Mouse (Mus musculus) midbrain, embryonic 14.5 days (tissue): Measurements from ENCODE around the gene Lrrc36. TPM values are rescaled to one million over a fixed set of nuclear protein-coding genes. Genes with fewer than 3 reads are reported as not detected.
A peak's percentile ranks its signal among the peaks of the same experiment; 100 is the strongest.

Source experiments
- ATAC-seq: fragments of 200-750 bp; cut with Nextera tagmentation; 2 replicates; pipeline ENCODE4 v1.8.0; 2017; ENCODE audit warnings: moderate number of reproducible peaks, moderate library complexity; ENCODE audit not compliant: low FRiP score, low TSS enrichment
- DNase-seq: peaks from one replicate; pipeline ENCODE4 v3.0.0-alpha.2; 2015
- H3K27ac ChIP-seq: fragments of 300-500 bp; sonication (generic); replicated peaks from 2 replicates; pipeline ENCODE4 v1.5.1; 2014; ENCODE audit warnings: mild to moderate bottlenecking, low read depth, low read length, moderate library complexity
- H3K27me3 ChIP-seq: fragments of 300-500 bp; sonication (generic); 2 replicates; pipeline ENCODE4 v1.6.1; 2014; ENCODE audit warnings: low read length, control low read depth, mixed read lengths; ENCODE audit not compliant: control insufficient read depth, insufficient read depth
- H3K36me3 ChIP-seq: fragments of 300-500 bp; sonication (generic); 2 replicates; pipeline ENCODE4 v1.6.1; 2014; ENCODE audit warnings: low read length, control low read depth; ENCODE audit not compliant: control insufficient read depth, insufficient read depth
- H3K4me1 ChIP-seq: fragments of 300-500 bp; sonication (generic); 2 replicates; pipeline ENCODE4 v1.6.1; 2014; ENCODE audit warnings: mild to moderate bottlenecking, antibody characterized with exemption, low read length, control low read depth; ENCODE audit not compliant: control insufficient read depth, insufficient read depth
- H3K4me2 ChIP-seq: fragments of 300-500 bp; sonication (generic); 2 replicates; pipeline ENCODE4 v1.6.1; 2014; ENCODE audit warnings: mild to moderate bottlenecking, low read length, moderate library complexity
- H3K4me3 ChIP-seq: fragments of 300-500 bp; sonication (generic); replicated peaks from 2 replicates; pipeline ENCODE4 v1.5.1; 2014; ENCODE audit warnings: low read depth, low read length
- H3K9ac ChIP-seq: fragments of 300-500 bp; sonication (generic); replicated peaks from 2 replicates; pipeline ENCODE4 v1.6.1; 2014; ENCODE audit warnings: mild to moderate bottlenecking, low read length, moderate library complexity
- H3K9me3 ChIP-seq: fragments of 300-500 bp; sonication (generic); 2 replicates; pipeline ENCODE4 v1.6.1; 2016; ENCODE audit warnings: low read length, control low read depth, mixed read lengths; ENCODE audit not compliant: control insufficient read depth
- WGBS: fragments of 180-500 bp; shearing (Covaris S2); extraction: QIAGEN DNeasy Blood & Tissue Kit; methylation state at CpG from one replicate; pipeline ENCODE4 v1.1.7; 2014; 5-methylcytosine and 5-hydroxymethylcytosine counted together
- polyA plus RNA-seq: library from polyadenylated mRNA; unstranded; fragments of >200 nt; fragmentation: Nextera tagmentation; extraction: Ambion mirVana; gene quantifications from 2 replicates; pipeline ENCODE4 v1.2.1, GENCODE M21; 2014

Lrrc36 gene
- polyA plus RNA-seq, 1 experiment from 2014 or later, result 1.7 TPM

DNA sequence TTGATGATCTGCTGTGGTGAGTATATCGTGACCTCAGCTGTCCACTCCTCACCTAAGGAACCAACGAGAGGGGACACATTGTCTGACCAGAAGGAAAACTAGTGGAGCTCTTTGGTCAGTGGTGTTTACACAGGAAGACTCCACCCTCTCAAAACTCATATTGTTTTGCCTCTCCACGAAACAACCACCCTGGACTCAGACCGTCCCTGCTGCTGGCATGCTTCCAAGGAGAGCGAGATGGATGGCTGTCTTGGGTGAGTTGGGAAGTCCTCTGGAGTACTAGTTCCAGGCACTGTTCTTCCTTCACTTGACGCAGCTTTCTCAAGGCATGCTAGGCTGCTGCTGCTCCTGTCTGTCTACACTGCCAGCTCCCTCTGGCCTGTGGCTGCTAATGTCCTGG, 24.3 kb upstream of the Lrrc36 start:
- DNase-seq, result no peak
- H3K27ac ChIP-seq, result no peak overlapping the region
- H3K27me3 ChIP-seq, result no peaks in the 10 kb centered on the region
- no peaks in the 10 kb centered on the region for H3K36me3 ChIP-seq
- H3K4me2 ChIP-seq, result no peak overlapping the region
- WGBS, result 87% methylated on average over 6 of the region's 6 CpGs
- ATAC-seq, result no peak
- H3K9me3 ChIP-seq, result no peaks in the 10 kb centered on the region
- no peak overlapping the region for H3K9ac ChIP-seq
- no peaks in the 10 kb centered on the region for H3K4me1 ChIP-seq
- no peak overlapping the region for H3K4me3 ChIP-seq

DNA sequence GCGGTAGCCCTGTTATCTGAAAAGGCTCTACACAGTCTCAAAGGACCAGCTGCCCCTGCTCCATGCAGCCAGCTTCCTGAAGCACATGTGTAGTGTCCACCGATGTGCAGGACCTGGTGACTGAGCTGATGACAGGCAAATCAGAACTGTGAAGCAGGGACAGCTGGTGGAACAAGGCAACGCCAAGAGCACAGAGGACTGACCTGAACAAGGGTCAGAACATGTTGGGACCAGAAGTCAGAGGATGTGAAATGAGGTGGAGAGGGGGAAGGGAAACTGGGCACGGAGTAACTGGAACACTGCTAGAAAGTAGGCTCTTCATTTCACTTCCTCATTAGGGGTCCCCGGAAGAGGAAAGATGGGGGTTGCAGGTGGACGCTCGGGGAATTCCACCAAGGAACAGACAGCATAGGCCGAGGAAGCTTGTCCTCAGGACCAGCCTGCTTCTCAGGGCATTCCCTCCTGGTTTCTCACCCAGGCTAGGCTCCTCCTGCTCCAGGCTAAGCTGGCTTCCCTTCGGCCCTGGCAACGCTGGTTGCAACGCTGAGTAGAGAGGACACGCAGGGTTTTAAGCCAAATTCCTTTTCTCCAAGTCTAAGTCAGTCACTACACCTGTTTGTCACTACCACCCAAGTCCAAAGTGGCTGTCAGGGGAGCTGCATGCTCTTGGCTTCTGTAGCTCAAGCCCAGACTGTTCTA, 20.1 kb upstream of the Lrrc36 start:
- Histone ChIP-seq H3K4me2 (no peak overlapping the region), H3K27ac (no peak overlapping the region), H3K9me3 (no peaks in the 10 kb centered on the region), H3K27me3 (no peaks in the 10 kb centered on the region), H3K4me3 (no peak overlapping the region), H3K9ac (no peak overlapping the region), H3K36me3 (no peaks in the 10 kb centered on the region), H3K4me1 (no peaks in the 10 kb centered on the region)
- ATAC-seq, result no peak
- 91% methylated on average over 12 of the region's 12 CpGs for WGBS
- no peak for DNase-seq

DNA sequence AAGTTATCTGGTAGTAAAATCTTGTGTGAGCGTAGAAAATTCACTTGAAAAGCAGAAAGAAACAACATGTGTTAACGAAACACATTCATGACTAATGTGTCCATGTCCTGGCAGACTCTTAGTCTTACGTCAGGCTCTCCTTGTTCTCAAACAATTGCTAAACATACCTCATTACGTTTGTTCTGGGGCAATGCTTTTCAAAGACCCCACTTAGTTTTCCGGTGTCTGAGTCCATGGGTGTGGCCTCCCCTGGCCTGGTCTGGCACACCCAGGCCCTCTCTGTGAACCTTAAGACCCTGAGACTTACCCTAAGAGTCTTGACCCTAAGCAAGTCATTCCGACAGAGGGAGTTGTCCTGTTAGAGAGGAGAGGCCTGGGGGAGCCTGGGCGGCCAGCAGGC, 19.5 kb upstream of the Lrrc36 start:
- 75% methylated on average over 7 of the region's 7 CpGs for WGBS
- DNase-seq, result no peak

DNA sequence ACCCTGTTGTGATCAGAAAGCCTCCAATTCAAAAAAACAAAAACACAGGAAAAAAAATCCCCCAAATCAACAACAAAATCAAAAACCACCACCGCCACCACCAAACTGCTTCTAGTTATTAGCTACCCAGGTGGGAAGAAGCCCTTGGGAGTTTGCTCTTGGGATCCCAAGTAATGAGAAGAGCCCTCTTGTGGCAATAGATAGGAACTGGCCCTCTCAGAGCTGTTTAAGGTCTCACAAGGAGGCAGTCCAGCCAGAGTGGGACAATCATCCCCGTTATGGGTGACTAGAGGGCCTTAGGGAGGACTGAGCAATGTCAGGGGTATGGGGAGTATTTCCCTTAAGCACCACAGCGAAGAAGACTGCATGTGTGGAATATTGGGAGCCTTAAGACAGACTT, 15.6 kb upstream of the Lrrc36 start:
- Histone ChIP-seq H3K9me3 (no peaks in the 10 kb centered on the region), H3K27ac (no peak overlapping the region), H3K4me2 (no peak overlapping the region), H3K36me3 (no peaks in the 10 kb centered on the region), H3K9ac (no peak overlapping the region), H3K27me3 (no peaks in the 10 kb centered on the region), H3K4me3 (no peak overlapping the region), H3K4me1 (no peaks in the 10 kb centered on the region)
- DNase-seq (peak; percentile 83), ATAC-seq (no peak)
- WGBS, result 37% methylated on average over 3 of the region's 3 CpGs

More for the DNA sequence above, 19.5 kb upstream of the Lrrc36 start:
- Histone ChIP-seq H3K27ac (no peak overlapping the region), H3K36me3 (no peaks in the 10 kb centered on the region), H3K4me2 (no peak overlapping the region), H3K4me1 (no peaks in the 10 kb centered on the region), H3K9me3 (no peaks in the 10 kb centered on the region), H3K4me3 (no peak overlapping the region), H3K9ac (no peak overlapping the region), H3K27me3 (no peaks in the 10 kb centered on the region)
- no peak for ATAC-seq

DNA sequence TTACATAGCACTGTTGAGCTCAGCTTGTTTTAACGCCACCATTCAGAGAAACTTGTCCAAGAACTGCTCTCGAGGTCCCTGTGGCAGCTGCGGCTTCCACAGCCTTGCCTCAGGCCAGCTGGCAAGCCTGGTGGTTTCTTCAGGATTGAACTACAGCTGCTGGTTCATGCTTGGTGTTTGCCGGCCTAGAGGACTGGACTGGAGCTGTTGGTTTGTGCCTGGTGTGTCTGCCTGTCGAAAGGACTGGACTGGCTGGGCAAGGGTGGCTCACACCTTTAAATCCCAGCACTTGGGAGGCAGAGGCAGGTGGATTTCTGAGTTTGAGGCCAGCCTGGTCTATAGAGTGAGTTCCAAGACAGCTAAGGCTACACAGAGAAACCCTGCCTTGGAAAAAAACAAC, 13.4 kb upstream of the Lrrc36 start:
- Histone ChIP-seq H3K9ac (no peak overlapping the region), H3K9me3 (no peaks in the 10 kb centered on the region), H3K4me1 (no peaks in the 10 kb centered on the region), H3K27ac (no peak overlapping the region), H3K36me3 (no peaks in the 10 kb centered on the region), H3K4me2 (no peak overlapping the region), H3K4me3 (no peak overlapping the region), H3K27me3 (no peaks in the 10 kb centered on the region)
- WGBS, result 89% methylated on average over 5 of the region's 5 CpGs
- DNase-seq (no peak), ATAC-seq (no peak)

DNA sequence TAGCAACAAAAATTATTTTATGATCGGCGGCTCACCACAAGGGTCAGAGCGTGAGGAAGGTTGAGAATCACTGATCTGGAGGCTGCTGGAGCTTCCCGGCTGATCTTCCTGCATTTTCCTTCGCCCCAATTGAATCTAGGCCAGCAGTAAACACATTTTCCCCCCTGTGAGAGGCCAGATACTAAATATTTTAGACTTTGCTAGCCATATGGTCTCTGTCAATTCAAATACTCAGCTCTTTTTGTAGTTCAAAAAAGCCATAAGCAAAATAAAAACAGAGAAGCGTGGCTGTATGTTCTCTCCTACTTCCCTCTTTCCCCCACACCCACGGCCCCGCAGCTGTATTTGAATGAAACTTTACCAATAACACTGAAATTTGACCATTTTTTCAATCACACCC, 9.9 kb upstream of the Lrrc36 start:
- no peak for DNase-seq
- Histone ChIP-seq H3K27ac (no peak overlapping the region), H3K9me3 (no peaks in the 10 kb centered on the region), H3K4me1 (no peaks in the 10 kb centered on the region), H3K9ac (no peak overlapping the region), H3K4me2 (no peak overlapping the region), H3K36me3 (no peaks in the 10 kb centered on the region), H3K27me3 (no peaks in the 10 kb centered on the region), H3K4me3 (no peak overlapping the region)
- WGBS, result 93% methylated on average over 8 of the region's 8 CpGs
- ATAC-seq, result no peak

DNA sequence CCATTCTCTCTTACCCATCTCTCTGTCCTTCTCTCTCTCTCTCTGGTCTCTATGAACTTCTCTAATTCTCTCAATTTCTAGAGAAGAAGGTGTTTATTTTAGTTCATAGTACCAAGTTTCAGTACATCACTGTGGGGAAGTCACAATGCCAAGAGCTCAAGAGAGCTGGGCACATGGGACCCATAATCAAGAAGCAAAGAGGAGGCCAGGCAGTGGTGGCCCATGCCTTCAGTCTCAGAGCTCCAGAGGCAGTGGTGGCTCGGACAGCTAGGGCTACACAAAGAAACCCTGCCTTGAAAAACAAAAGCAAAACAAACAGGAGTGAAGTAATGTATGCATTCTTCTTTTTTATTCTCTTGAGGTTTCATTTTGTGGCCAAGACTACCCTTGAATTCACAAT, 8.9 kb upstream of the Lrrc36 start:
- WGBS, result 55% methylated on average over 1 of the region's 1 CpGs
- no peaks in the 10 kb centered on the region for H3K4me1 ChIP-seq
- H3K4me3 ChIP-seq, result no peak overlapping the region
- DNase-seq (no peak), ATAC-seq (no peak)
- H3K27me3 ChIP-seq, result no peaks in the 10 kb centered on the region
- H3K4me2 ChIP-seq, result no peak overlapping the region
- H3K9me3 ChIP-seq, result no peaks in the 10 kb centered on the region
- H3K9ac ChIP-seq, result no peak overlapping the region
- no peak overlapping the region for H3K27ac ChIP-seq
- H3K36me3 ChIP-seq, result no peaks in the 10 kb centered on the region

DNA sequence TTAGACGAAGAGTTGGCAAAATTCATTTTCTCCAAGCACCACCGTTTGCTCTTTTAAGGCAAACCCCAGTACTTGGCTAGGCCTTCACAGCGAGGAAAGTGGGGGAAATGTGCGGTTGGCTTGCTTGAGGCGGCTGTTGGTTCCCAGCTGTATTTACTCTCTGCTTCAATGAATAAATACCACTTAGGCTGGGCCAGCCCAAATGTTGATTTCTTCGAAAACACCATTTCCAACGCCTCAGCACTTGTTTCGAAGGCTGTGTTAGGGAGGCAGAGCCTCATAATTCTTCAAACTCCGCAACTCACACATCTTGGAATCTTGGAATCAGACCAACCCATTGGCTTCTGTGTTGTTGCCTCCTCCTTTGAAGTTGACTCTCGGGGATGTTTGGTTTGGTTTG, 7.0 kb upstream of the Lrrc36 start:
- Histone ChIP-seq H3K9ac (no peak overlapping the region), H3K27me3 (no peaks in the 10 kb centered on the region), H3K4me3 (no peak overlapping the region), H3K4me1 (no peaks in the 10 kb centered on the region), H3K9me3 (no peaks in the 10 kb centered on the region), H3K27ac (no peak overlapping the region), H3K36me3 (no peaks in the 10 kb centered on the region), H3K4me2 (no peak overlapping the region)
- ATAC-seq, result no peak
- WGBS, result 80% methylated on average over 10 of the region's 10 CpGs
- peak; percentile 18 for DNase-seq

DNA sequence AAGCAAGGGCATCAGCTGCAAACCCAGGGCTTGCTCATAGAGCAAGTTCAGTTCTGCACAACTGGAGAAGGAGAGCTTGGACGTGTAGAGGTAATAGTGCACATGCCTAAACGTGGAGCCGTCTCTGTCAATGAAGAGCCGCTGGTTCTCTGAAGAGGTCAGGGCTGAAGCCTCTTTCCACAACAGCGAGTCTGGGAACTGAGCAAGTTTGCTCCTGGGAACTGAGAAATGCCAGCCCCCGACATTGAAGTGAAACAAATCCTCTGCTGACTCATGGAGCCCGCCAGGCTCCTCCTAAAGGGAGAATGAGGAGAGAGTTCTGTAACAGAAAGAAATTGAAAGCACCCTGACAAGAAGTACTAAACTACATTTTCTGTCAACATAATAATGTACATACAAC, 5.0 kb upstream of the Lrrc36 start:
- H3K9me3 ChIP-seq, result no peaks in the 10 kb centered on the region
- H3K4me3 ChIP-seq, result no peak overlapping the region
- ATAC-seq (no peak), DNase-seq (no peak)
- no peaks in the 10 kb centered on the region for H3K27me3 ChIP-seq
- H3K27ac ChIP-seq, result no peak overlapping the region
- no peak overlapping the region for H3K9ac ChIP-seq
- H3K4me2 ChIP-seq, result no peak overlapping the region
- H3K36me3 ChIP-seq, result no peaks in the 10 kb centered on the region
- WGBS, result 59% methylated on average over 7 of the region's 7 CpGs
- H3K4me1 ChIP-seq, result peaks cover under 1% of the 10 kb centered on the region
